ENCODE assay signal across 35 mouse cellular contexts in the genomic region with DNA sequence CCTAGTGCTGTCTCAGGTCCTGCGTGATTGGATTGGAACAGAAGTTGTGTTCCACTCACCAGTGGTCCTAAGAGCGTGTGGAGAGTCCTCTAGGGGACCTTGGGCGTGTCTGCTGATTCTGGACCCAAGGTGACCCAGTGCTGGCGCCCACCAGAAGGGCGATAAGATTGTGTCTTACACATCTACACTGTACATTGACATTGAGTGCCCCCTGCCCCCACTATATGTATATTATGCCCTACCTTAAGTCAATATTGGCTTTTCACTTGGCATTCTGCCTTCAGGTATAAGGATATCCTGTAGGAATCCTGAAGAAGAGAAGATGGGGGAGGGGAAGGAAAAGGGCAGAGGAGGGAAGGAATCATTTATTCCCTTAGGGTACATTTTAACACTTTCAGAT.
"Had no signal": no experiment of that assay in that cellular context is flagged by ENCODE, and none has a peak within 500 bp of the region (broad histone marks: within the 10 kb centered on the region; RNA-seq: fewer than 3 reads in every experiment).

No protein-coding gene starts in this region.

- H3K9ac ChIP-seq: heart, embryonic 12.5 days; heart, embryonic 13.5 days; heart, embryonic 15.5 days; hindbrain, embryonic 12.5 days; hindbrain, embryonic 13.5 days; hindbrain, embryonic 14.5 days; hindbrain, embryonic 15.5 days; intestine, embryonic 15.5 days; kidney, embryonic 15.5 days had no signal

- H3K36me3 ChIP-seq: heart, embryonic 10.5 days; heart, embryonic 12.5 days; heart, embryonic 13.5 days; heart, embryonic 15.5 days; hindbrain, embryonic 10.5 days; hindbrain, embryonic 12.5 days; hindbrain, embryonic 13.5 days; hindbrain, embryonic 15.5 days; intestine, embryonic 15.5 days; kidney, embryonic 15.5 days had no signal

- H3K4me3 ChIP-seq: heart, adult 2 months; heart, embryonic 10.5 days; heart, embryonic 12.5 days; heart, embryonic 13.5 days; heart, embryonic 15.5 days; hindbrain, embryonic 10.5 days; hindbrain, embryonic 12.5 days; hindbrain, embryonic 13.5 days; hindbrain, embryonic 15.5 days; intestine, embryonic 15.5 days; kidney, embryonic 15.5 days; layer of hippocampus, adult 2 months had no signal

- H3K4me1 ChIP-seq: heart, embryonic 10.5 days; heart, embryonic 12.5 days; heart, embryonic 13.5 days; heart, embryonic 15.5 days; hindbrain, embryonic 10.5 days; hindbrain, embryonic 12.5 days; hindbrain, embryonic 13.5 days; hindbrain, embryonic 15.5 days; intestine, embryonic 15.5 days; kidney, embryonic 15.5 days had no signal

- DNase-seq: heart, adult 2 months; heart, postnatal 10 days; heart, postnatal 14 days; heart, postnatal 36 days; heart, postnatal 4 days; kidney, adult 11 months; kidney, adult 18-20 months; kidney, adult 2 months; kidney, adult 8-10 months; kidney, adult 9 months; kidney, postnatal 10 days; kidney, postnatal 14 days; kidney, postnatal 25 days; kidney, postnatal 36 days; kidney, postnatal 4 days; layer of hippocampus, adult 9-11 months had no signal

- H3K4me2 ChIP-seq: heart, embryonic 11.5 days; heart, embryonic 12.5 days; heart, embryonic 13.5 days; heart, embryonic 15.5 days; hindbrain, embryonic 12.5 days; hindbrain, embryonic 13.5 days; hindbrain, embryonic 14.5 days; hindbrain, embryonic 15.5 days; intestine, embryonic 15.5 days; kidney, embryonic 15.5 days had no signal

- ATAC-seq: hindbrain, embryonic 16.5 days; hindbrain, postnatal 0 days; inflammation-experienced regulatory T-cells, adult 6 months; intestine, embryonic 15.5 days; intestine, embryonic 16.5 days; intestine, postnatal 0 days had no signal

- H3K27ac ChIP-seq: heart, adult 2 months; heart, embryonic 10.5 days; heart, embryonic 13.5 days; heart, embryonic 15.5 days; hindbrain, embryonic 10.5 days; hindbrain, embryonic 12.5 days; hindbrain, embryonic 13.5 days; hindbrain, embryonic 14.5 days; hindbrain, embryonic 15.5 days; hindbrain, postnatal 0 days; intestine, embryonic 15.5 days; kidney, embryonic 15.5 days; kidney, postnatal 0 days; layer of hippocampus, adult 2 months had no signal

- H3K9me3 ChIP-seq: heart, embryonic 10.5 days; heart, embryonic 12.5 days; heart, embryonic 13.5 days; heart, embryonic 15.5 days; hindbrain, embryonic 10.5 days; hindbrain, embryonic 12.5 days; hindbrain, embryonic 13.5 days; hindbrain, embryonic 15.5 days; intestine, embryonic 15.5 days; kidney, embryonic 15.5 days had no signal

- H3K27me3 ChIP-seq: heart, embryonic 12.5 days; heart, embryonic 13.5 days; heart, embryonic 15.5 days; hindbrain, embryonic 12.5 days; hindbrain, embryonic 13.5 days; hindbrain, embryonic 15.5 days; intestine, embryonic 15.5 days; kidney, embryonic 15.5 days had no signal
